Comparison of ENCODE assay signal across 8 mouse cellular contexts in genomic region chr5:15935831-15936710, GRCm38 (mm10). TPM values are rescaled to one million over a fixed set of nuclear protein-coding genes. Genes with fewer than 3 reads are reported as not detected.
DNase-seq lines count a peak whose midpoint lies in the region; ATAC-seq lines count a peak whose summit lies in the region.

No protein-coding gene starts in this region.

- H3K4me2 ChIP-seq in hindbrain, embryonic 15.5 days, result peak overlapping the region; percentile 79
- H3K4me2 ChIP-seq in neural tube, embryonic 13.5 days, result peak overlapping the region; percentile 68

- H3K36me3 ChIP-seq in hindbrain, embryonic 15.5 days, result no peaks in the 10 kb centered on the region
- H3K36me3 ChIP-seq in neural tube, embryonic 13.5 days, result no peaks in the 10 kb centered on the region

- peak overlapping the region; percentile 96 for H3K27ac ChIP-seq in hindbrain, embryonic 15.5 days (replicated peaks)
- H3K27ac ChIP-seq in neural tube, embryonic 13.5 days (replicated peaks), result peak overlapping the region; percentile 98

- WGBS in hindbrain, embryonic 15.5 days, result 21% methylated on average over 14 of the region's 14 CpGs
- 17% methylated on average over 14 of the region's 14 CpGs for WGBS in neural tube, embryonic 13.5 days

- peak; percentile 51 for ATAC-seq in frontal cortex, adult (ENCODE audit: low TSS enrichment)
- ATAC-seq in hindbrain, embryonic 15.5 days (ENCODE audit: low FRiP score, low read depth), result no peak
- no peak for ATAC-seq in neural tube, embryonic 13.5 days (ENCODE audit: low read depth)

- DNase-seq in frontal cortex, postnatal 25 days (ENCODE audit: low spot score in 2 of 2), result no peak
- DNase-seq in right cerebral cortex, adult 18-20 months, result peak; percentile 35
- DNase-seq in right cerebral cortex, postnatal 14 days, result no peak
- DNase-seq in gastrocnemius, postnatal 10 days, result no peak
- no peak for DNase-seq in kidney, postnatal 14 days

- H3K27me3 ChIP-seq in hindbrain, embryonic 15.5 days, result peaks cover 7% of the 10 kb centered on the region
- peaks cover 63% of the 10 kb centered on the region for H3K27me3 ChIP-seq in neural tube, embryonic 13.5 days

- no peaks in the 10 kb centered on the region for H3K9me3 ChIP-seq in hindbrain, embryonic 15.5 days
- no peaks in the 10 kb centered on the region for H3K9me3 ChIP-seq in neural tube, embryonic 13.5 days

- H3K4me1 ChIP-seq in hindbrain, embryonic 15.5 days (replicated peaks), result peaks cover 17% of the 10 kb centered on the region
- H3K4me1 ChIP-seq in neural tube, embryonic 13.5 days (replicated peaks), result peaks cover 25% of the 10 kb centered on the region

- peak overlapping the region; percentile 79 for H3K9ac ChIP-seq in hindbrain, embryonic 15.5 days
- H3K9ac ChIP-seq in neural tube, embryonic 13.5 days, result peak overlapping the region; percentile 94

- H3K4me3 ChIP-seq in hindbrain, embryonic 15.5 days, result peak overlapping the region; percentile 74
- H3K4me3 ChIP-seq in neural tube, embryonic 13.5 days, result peak overlapping the region; percentile 70

RNA-seq across cellular contexts. Expression of gene Cacna2d1, which starts 1.6 kb away (rescaled TPM):
- polyA plus RNA-seq in hindbrain, embryonic 15.5 days (2015; fragmentation: Nextera tagmentation; extraction: Ambion mirVana), result 29.8 and 35.6 TPM in 2 replicates
- 44.3 TPM in 2 replicates for polyA plus RNA-seq in neural tube, embryonic 13.5 days (2015; fragmentation: Nextera tagmentation; extraction: Ambion mirVana)
- total RNA-seq in gastrocnemius, postnatal 10 days (2021), result 100 to 1,000 TPM; 285 to 287 TPM
